Mouse (Mus musculus) right cerebral cortex, postnatal 25 days (tissue): ENCODE results near the gene Nktr.

ENCODE experiments used
- DNase-seq: peaks from one replicate; pipeline ENCODE4 v3.0.0; 2022

Gene Nktr

GRCm38 (mm10) chr9:121708506-121709486, 10.2 kb upstream of the Nktr start:
- DNase-seq, result peak; percentile 2

- peak; percentile 95 for DNase-seq
These were observed 8.9 kb upstream of the Nktr start, which contains the start of gene Ss18l2 for GRCm38 (mm10) chr9:121709898-121710583. Gene Ss18l2, plus strand, starts transcription at chr9:121710329.

- no peak for DNase-seq
These were observed 8.4 kb upstream of the Nktr start for GRCm38 (mm10) chr9:121710584-121710975.

- no peak for DNase-seq
These were observed 1.9 kb upstream of the Nktr start for GRCm38 (mm10) chr9:121717048-121717447.

GRCm38 (mm10) chr9:121718070-121718705, 781 bp upstream of the Nktr start:
- DNase-seq, result no peak

GRCm38 (mm10) chr9:121719347-121720331, 670 bp downstream of the Nktr start:
- no peak for DNase-seq

GRCm38 (mm10) chr9:121740490-121740889, 21.5 kb downstream of the Nktr start:
- no peak for DNase-seq

- no peak for DNase-seq
These were observed 22.2 kb downstream of the Nktr start for GRCm38 (mm10) chr9:121741168-121741567.

GRCm38 (mm10) chr9:121744051-121744450, 25.1 kb downstream of the Nktr start:
- DNase-seq, result no peak

- no peak for DNase-seq
These were observed 33.8 kb downstream of the Nktr start for GRCm38 (mm10) chr9:121752774-121753173.

- DNase-seq, result no peak
These were observed 35.7 kb downstream of the Nktr start for GRCm38 (mm10) chr9:121754624-121755023.

GRCm38 (mm10) chr9:121756785-121757184, 37.8 kb downstream of the Nktr start:
- DNase-seq, result no peak

- no peak for DNase-seq
These were observed 38.5 kb downstream of the Nktr start for GRCm38 (mm10) chr9:121757432-121757831.

- no peak for DNase-seq
These were observed 39.2 kb downstream of the Nktr start for GRCm38 (mm10) chr9:121757835-121758814.

- peak; percentile 82 for DNase-seq
These were observed 40.4 kb downstream of the Nktr start, which contains the start of gene Zfp651 for GRCm38 (mm10) chr9:121759091-121760081. Gene Zfp651, plus strand, starts transcription at chr9:121759330.

- DNase-seq, result peak; percentile 58
These were observed 41.5 kb downstream of the Nktr start for GRCm38 (mm10) chr9:121760271-121761090.

GRCm38 (mm10) chr9:121761091-121761665, 42.2 kb downstream of the Nktr start:
- no peak for DNase-seq

GRCm38 (mm10) chr9:121761787-121762186, 42.8 kb downstream of the Nktr start:
- no peak for DNase-seq
